Mouse (Mus musculus) thymus, adult 2 months (tissue): ENCODE measurements around the gene Usp6nl.

ENCODE experiments used
- CTCF ChIP-seq: fragments of 200-500 bp; IDR thresholded peaks from 2 replicates; pipeline ENCODE4 v1.5.1; 2012; ENCODE audit warnings: mild to moderate bottlenecking, control low read depth, low read length, moderate library complexity, borderline replicate concordance; ENCODE audit not compliant: control insufficient read depth, poor library complexity, insufficient read depth; ENCODE audit errors: extremely low read depth
- POLR2A ChIP-seq: fragments of 200-500 bp; IDR thresholded peaks from 2 replicates; pipeline ENCODE4 v1.6.1; 2012; ENCODE audit warnings: mild to moderate bottlenecking, low read length, control low read depth, moderate library complexity; ENCODE audit not compliant: control insufficient read depth, poor library complexity, insufficient read depth; ENCODE audit errors: extremely low read depth

- TF ChIP-seq POLR2A, result no peak
- no peak for TF ChIP-seq CTCF
Observed at GRCm38 (mm10) chr2:6306861-6307260, 15.6 kb upstream of the Usp6nl start.
